Mouse (Mus musculus) heart, adult 2 months (tissue): ENCODE data around the gene Rnf123.

Experiments used
- EP300 ChIP-seq: fragments of 200-500 bp; IDR thresholded peaks from 2 replicates; pipeline ENCODE4 v1.6.1; 2011; ENCODE audit warnings: low read depth, low read length, control low read depth; ENCODE audit not compliant: insufficient read depth
- POLR2A ChIP-seq: fragments of 200-500 bp; IDR thresholded peaks from 2 replicates; pipeline ENCODE4 v1.6.1; 2011; ENCODE audit warnings: mild to moderate bottlenecking, low read depth, low read length, control low read depth; ENCODE audit not compliant: insufficient read depth

DNA sequence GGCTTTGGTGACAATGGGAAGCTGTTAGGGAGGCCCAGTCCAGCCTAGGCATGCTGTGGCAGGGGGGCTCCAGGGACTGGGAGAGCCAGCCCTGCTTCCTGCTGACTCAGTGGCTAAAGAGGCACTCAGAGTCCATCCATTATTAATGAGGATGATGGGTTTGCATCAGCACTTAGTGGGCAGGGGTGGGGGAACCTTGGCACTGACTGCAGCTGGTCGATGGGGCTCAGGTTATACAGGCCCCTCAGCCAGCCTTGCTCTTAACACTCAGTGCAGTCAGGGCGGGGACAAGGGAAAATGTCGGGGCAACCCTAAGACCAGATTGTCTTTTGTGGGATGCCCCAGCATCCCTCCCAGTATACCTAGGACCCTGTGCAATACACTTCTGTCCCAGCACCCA is 21.0 kb downstream of the Rnf123 start:
- no peak for TF ChIP-seq POLR2A
- TF ChIP-seq EP300: no peak
